Mouse (Mus musculus): ENCODE measurements at regions not wholly inside any gene's neighbourhood (a gene's known extent, or its start where the extent isn't known, plus 50 kb on each side); places are given as distances from the start of the nearest gene placed in this dataset.

- DNase-seq (ENCODE audit: low spot score in 2 of 2): no peak
Measured at GRCm38 (mm10) chr11:8148485-8148825, 515.9 kb downstream of the Tns3 start.

DNA sequence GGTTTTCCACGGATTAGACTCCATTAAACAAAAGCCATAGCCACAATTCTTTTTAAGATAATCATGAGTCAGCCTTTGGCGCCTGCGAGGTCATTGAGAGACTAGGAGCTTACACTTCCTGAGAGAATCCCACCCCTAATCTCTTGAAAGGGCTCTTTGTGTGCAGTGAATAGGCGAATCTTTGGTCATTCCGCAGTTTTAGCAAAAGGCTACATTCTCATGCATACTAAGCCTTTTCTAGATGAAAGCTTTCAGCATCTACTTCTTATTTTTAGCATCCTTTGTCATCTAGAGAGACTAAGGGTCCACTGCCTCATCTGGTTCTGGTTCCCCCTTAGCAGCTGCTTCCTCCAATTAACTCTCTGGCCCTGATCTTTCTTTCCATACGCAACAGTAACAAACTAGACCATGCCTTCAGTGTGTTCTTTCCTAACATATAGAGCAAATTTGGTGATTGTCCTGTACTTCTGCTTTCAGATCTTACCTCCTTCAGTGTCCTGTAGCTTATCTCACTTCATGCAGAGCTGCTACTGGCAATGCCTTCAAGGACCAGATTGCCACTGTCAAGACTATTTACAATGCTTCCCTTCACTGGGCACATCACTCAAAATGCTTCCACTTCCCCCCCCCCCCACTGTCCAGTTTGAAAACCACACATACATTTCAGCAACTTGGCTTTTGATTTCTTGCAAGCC, 516.4 kb downstream of the Tns3 start:
- DNase-seq (ENCODE audit: low spot score in 2 of 2): no peak

GRCm38 (mm10) chr11:8137366-8137765, 527.0 kb downstream of the Tns3 start:
- DNase-seq (ENCODE audit: low spot score in 2 of 2): peak in 1 of 2 experiments; percentile 12

DNA sequence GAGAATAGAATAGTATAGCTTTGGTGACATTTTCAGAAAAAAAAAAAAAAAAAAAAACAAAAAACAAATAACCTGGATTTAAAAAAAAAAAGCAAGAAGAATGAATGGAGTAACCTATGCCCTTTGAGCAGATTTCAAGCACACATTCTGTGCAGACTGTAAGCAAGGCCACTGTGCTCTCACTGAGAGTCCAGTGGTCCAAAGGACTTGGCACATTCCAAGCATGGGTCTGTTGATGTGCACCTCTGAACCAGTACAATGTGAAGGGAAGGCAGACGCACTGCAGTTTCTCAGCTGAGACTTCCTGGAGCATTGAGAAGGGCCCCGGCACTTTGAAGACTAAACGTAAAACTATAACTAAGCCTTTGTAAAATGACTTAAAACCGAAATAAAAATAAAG, 527.7 kb downstream of the Tns3 start:
- DNase-seq (ENCODE audit: low spot score in 2 of 2): no peak

DNA sequence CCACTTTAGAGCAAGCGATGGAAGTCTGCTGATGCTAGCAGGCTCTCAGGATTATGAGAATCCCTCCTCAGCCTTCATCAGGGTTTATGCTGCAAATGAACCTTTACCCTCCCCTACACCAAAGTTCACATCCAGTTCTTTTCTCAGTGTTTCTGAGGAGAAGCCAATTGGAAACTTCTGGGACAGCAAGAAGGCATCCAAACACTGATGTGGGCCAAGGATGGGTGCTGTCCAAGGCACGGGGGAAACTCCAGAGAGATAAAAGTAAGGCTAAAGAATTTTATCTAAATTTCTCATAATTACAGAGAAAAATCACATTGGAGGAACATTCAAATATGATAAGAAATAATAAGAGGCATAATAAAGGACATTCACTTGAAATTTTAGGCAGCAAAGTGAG, 555.0 kb downstream of the Tns3 start:
- DNase-seq (ENCODE audit: low spot score in 2 of 2): no peak

DNA sequence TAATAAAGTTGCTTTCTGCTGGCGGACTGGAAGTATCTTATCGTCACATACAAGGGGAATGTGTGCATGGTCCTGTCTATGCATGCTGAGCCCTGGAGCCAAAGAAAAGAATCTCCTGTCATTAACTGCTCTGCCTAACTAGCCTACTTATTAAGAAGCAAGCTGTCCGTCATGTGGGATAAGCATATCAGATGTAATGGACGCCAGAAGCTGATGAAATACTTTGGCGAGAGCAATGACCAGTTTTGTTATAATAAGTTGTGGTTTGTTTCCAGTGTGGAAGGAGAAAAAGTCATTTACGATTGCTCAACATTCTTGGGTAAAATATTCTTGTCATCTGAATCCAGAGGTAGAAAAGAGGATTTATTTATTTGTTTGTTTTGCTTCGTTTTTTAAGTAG, 563.2 kb downstream of the Tns3 start:
- DNase-seq (ENCODE audit: low spot score in 2 of 2): no peak

- no peak for DNase-seq (ENCODE audit: low spot score in 2 of 2)
Measured at GRCm38 (mm10) chr11:8084328-8084727, 580.0 kb downstream of the Tns3 start.

- DNase-seq (ENCODE audit: low spot score in 2 of 2): no peak
Measured at GRCm38 (mm10) chr11:8082811-8083210, 581.5 kb downstream of the Tns3 start.

GRCm38 (mm10) chr11:8073321-8073720, 591.0 kb downstream of the Tns3 start:
- no peak for DNase-seq (ENCODE audit: low spot score in 2 of 2)

GRCm38 (mm10) chr11:8068873-8069272, 595.5 kb downstream of the Tns3 start:
- no peak for DNase-seq (ENCODE audit: low spot score in 2 of 2)

GRCm38 (mm10) chr11:8067330-8067729, 597.0 kb downstream of the Tns3 start:
- no peak for DNase-seq (ENCODE audit: low spot score in 2 of 2)

GRCm38 (mm10) chr11:8065811-8066210, 598.5 kb downstream of the Tns3 start:
- no peak for DNase-seq (ENCODE audit: low spot score in 2 of 2)

DNA sequence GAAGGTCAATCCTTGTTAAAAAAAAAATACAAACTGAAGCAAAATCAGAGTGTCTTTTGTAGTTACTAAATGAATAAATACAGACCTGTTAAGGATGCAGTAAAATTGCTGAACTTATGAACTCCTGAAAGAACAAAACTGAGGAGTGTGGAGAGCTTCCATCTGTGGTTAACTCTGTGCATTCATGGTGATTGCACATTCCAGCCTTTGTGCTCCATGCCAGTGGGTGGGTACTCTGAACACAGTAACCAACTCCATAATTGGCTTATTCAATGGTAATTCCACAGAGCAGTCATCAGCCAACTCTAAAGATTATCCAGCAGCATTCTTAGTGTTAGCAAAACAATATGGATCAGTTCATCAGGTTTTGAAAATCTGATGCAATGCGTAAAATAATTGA, 599.2 kb downstream of the Tns3 start:
- no peak for DNase-seq (ENCODE audit: low spot score in 2 of 2)

- DNase-seq (ENCODE audit: low spot score in 2 of 2): no peak
Measured at GRCm38 (mm10) chr11:8061989-8062388, 602.3 kb downstream of the Tns3 start.

- DNase-seq (ENCODE audit: low spot score in 2 of 2): no peak
Measured at GRCm38 (mm10) chr11:8061573-8061972, 602.8 kb downstream of the Tns3 start.

DNA sequence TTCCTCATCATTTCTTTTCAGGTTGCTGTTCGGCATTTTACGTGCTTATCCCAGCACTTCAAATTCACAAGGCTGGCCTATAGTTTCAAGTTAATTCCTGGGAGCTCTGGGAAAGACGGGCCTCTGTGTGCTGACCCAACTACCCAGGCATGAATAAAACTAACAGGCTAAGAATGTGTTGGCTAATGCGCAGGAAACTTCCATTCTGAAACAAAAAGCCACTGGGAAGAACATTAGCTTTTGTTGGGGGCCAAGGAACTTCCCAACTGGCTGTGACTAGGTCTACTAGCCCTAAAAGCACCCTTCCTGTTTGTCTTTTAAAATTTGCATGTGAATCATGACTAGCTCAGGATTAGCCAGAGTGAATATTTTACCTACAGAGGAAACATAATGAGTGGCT, 612.8 kb downstream of the Tns3 start:
- no peak for DNase-seq (ENCODE audit: low spot score in 2 of 2)

GRCm38 (mm10) chr11:8045086-8045485, 619.2 kb downstream of the Tns3 start:
- no peak for DNase-seq (ENCODE audit: low spot score in 2 of 2)

- no peak for DNase-seq (ENCODE audit: low spot score in 2 of 2)
Measured at GRCm38 (mm10) chr11:8030119-8030518, 634.2 kb downstream of the Tns3 start.

DNA sequence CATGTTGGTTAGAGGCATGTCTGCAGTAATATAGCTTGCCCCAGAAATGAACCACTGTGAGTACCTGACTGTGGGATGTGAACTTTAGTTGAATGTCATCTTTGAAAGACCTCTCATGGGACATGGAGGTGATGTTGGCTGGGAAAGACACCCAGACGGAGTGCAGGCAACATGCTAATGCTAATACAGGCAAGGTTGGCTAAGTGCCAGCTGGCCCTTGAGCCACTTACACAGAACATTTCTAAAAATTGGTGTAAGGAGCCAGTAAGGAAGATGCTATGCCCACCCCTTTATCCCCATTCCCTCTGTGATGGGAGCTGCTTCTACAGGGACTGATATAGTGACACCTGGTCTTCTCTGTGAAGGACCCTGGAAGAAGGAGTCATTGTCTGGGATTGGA, 656.5 kb downstream of the Tns3 start:
- DNase-seq (ENCODE audit: low spot score in 2 of 2): no peak

DNA sequence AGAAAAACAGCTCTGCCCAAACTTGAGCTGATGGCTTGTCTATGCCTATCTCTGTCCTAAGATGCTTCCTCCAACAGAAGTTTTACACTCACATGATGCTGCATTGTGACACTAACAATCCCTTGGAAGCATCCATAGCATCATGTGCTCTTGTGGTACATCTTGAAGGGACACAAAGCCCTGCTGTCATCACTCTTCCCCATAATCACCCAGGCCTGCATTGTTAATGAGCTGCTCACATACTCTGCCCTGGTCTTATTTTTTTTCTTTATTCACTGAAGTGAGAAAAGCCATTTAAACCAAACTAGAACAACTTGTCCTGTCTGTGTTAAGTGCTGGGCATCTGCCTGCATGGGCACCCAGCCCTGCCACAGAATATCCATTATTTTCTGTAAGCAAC, 683.3 kb downstream of the Tns3 start:
- no peak for DNase-seq (ENCODE audit: low spot score in 2 of 2)

- no peak for DNase-seq (ENCODE audit: low spot score in 2 of 2)
Measured at GRCm38 (mm10) chr11:7975845-7976244, 688.5 kb downstream of the Tns3 start.

GRCm38 (mm10) chr11:7949931-7950330, 714.4 kb downstream of the Tns3 start:
- DNase-seq (ENCODE audit: low spot score in 2 of 2): no peak

DNA sequence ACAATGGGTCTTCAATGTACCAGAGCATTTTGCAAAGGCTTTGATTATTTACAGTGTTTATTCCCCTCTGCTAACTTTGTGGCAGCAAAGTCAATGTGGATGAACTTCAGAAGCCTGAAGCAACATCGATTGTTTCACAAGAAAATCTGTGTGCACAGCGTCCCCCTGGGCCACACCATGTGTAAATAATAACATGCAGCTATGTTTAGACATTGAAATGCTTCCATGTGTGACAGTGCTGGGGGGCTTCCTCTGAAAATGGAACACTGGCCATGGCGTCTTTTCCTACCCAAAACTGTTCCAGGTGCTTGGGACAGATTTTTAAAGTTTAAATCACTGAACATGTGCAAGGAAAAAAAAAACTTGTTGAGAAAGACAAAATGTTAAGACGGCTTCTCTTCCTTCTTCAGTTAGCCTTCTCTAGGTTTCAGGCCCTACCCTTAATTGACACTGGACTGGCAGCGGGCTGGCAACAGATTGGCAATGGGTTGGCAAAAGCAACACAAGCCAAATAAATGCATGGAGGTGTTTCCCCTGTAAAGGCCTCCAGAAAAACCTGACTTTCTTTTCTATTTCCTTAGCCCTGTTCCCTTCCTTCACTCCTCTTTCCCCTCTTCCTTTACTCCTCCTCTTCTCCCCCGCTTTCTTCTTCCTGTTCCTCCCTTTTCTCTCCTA, 715.0 kb downstream of the Tns3 start:
- DNase-seq (ENCODE audit: low spot score in 2 of 2): no peak

Measured in frontal cortex, postnatal 36 days (tissue).